Mouse (Mus musculus): ENCODE measurements around the gene Notch2.

Notch2 gene

DNA sequence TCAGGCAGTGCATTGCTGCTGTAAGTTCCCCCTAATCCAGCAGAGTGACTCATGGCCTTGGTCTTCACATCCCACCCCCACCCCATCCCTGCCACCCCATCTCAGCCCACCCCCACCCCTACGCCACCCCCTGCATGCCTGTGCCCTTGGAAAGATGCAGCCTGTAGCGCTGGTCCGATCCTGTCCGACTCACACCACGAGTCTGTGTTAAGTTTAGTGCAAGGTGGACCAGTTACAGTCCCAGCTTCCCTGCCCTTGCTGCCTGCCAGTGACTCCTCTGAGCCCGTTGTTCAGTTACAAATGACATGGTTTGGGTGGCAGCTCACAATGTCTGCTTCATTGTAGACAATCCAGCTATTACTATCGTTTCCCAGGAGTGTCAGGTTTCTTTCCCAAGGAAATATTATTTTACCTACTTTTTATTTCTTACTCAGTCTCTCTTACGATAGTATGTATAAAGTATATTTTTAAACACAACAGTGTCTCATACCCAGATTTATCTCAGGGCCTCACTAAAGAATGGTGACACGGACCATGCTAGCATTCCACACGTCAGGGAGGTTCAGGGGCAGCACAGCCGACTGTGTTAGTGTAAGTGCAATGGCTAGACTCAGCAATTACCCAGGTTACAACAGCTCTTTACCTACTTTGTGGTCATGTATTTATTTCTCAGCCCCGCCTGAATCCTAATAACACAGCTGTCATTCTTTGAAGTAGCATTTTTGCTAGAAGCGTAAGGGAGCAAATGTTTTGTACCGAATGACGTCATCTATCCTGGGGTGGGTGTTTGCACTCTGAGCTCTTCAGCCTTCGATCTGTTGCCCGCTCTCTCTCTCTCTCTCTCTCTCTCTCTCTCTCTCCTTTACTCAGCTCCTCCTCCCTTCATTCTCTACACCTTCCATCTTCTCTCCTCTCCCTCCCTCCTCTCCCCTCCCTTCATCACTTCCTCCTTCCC lies 81.6 kb downstream of the Notch2 start:
- whole genome bisulfite sequencing: 64% methylated on average over 17 of the region's 17 CpGs

- WGBS: 98% methylated on average over 7 of the region's 7 CpGs
Measured at GRCm38 (mm10) chr3:98096981-98097380, 83.7 kb downstream of the Notch2 start.

GRCm38 (mm10) chr3:98098676-98099075 lies 85.3 kb downstream of the Notch2 start:
- 80% methylated on average over 5 of the region's 5 CpGs for WGBS

GRCm38 (mm10) chr3:98099287-98099686 lies 86.0 kb downstream of the Notch2 start:
- WGBS: 84% methylated on average over 10 of the region's 10 CpGs

DNA sequence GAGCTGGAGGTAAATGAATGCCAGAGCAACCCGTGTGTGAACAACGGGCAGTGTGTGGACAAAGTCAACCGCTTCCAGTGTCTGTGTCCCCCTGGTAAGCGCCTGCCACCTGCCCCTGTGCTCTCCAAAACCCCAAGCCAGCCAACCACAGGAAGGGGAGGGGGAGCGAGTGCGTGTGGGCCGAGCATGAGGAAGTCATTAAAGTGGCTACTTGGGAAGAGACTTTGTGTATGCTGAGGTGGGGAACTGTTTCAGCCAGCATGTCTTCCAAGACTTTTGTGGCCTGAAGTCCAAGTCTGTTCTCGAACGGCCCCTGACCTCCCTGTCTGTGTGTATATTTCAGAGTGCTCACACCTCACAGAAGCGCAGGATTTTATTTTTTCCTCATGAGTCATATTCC lies 88.2 kb downstream of the Notch2 start:
- 72% methylated on average over 10 of the region's 10 CpGs for WGBS

DNA sequence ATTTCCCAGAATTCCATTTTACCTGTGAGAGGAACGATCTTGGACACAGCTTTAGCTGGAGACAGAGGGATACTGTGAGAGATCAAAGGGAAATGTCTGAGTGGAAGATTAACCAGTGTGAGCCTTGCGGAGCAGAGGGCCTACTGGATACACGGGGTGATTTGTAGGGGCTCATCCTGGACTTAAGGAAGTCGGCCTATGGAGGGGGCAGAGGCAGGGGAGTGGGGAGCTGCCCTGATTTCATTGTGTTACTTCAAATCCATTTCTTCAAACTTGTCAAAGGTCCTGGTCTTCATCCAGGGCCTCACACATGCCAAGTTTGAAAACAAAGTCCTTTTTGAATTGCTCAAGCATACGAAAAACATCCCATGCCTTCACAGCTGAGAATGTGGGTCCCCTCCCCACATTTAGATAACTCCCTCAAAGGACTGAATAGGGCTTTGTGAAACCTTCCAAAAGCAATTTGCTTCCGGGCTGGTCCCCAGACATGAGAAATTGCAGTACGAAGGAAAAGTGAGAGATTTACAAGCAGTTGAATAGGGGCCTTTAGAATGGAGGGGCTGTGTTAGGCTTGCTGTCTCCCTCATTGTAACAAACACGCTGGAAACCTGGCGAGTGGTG lies 91.6 kb downstream of the Notch2 start:
- WGBS: 66% methylated on average over 9 of the region's 9 CpGs

GRCm38 (mm10) chr3:98105496-98105895 lies 92.2 kb downstream of the Notch2 start:
- WGBS: 75% methylated on average over 6 of the region's 6 CpGs

GRCm38 (mm10) chr3:98106115-98106514 lies 92.8 kb downstream of the Notch2 start:
- WGBS: 87% methylated on average over 4 of the region's 4 CpGs

GRCm38 (mm10) chr3:98106590-98107313 lies 93.4 kb downstream of the Notch2 start:
- WGBS: 56% methylated on average over 12 of the region's 12 CpGs

- 76% methylated on average over 4 of the region's 4 CpGs for WGBS
Measured at GRCm38 (mm10) chr3:98108416-98108815, 95.1 kb downstream of the Notch2 start.

DNA sequence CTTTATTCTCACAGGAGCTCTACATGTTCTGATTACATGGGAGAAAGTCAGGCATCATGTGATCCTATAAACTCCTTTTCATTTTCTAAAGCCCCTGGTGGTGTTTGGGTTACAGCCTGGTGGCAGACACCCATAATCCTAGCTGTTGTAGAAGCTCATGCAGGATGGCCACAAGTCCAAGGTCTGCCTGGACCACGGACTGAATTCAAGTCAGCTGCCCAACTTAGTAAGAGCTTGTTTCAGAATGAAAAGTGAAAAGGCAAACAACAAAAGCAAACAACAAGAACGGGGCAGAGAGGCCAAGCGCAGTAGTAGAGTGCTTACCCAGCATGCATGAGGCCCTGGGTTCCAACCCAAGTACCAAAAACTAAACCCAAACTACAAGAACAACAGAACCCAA lies 95.5 kb downstream of the Notch2 start:
- WGBS: 82% methylated on average over 3 of the region's 3 CpGs

GRCm38 (mm10) chr3:98110610-98111009 lies 97.3 kb downstream of the Notch2 start:
- 86% methylated on average over 4 of the region's 4 CpGs for WGBS

- 52% methylated on average over 3 of the region's 3 CpGs for WGBS
Measured at GRCm38 (mm10) chr3:98118252-98118651, 104.9 kb downstream of the Notch2 start.

DNA sequence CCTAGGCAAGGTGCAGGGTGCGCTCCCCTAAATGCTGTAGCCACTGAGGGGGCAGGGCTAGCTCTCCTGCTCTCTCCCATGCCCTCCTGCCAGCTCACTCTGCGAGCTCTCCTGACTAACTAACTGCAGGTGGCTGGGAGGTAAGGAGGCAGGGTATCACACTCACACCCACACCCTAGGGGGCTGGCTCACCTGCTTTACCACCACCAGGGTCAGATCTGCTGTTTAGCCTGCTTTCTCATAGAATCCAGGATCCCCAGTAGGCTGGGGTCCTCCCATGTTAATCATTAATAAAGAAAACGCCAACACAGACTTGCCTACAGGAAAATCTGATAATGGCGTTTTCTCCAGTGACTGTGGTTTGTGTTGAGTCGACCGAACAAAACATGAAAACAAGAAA lies 106.0 kb downstream of the Notch2 start:
- 90% methylated on average over 6 of the region's 6 CpGs for WGBS

- 89% methylated on average over 6 of the region's 6 CpGs for WGBS
Measured at GRCm38 (mm10) chr3:98120884-98121283, 107.6 kb downstream of the Notch2 start.

- 98% methylated on average over 2 of the region's 2 CpGs for WGBS
Measured at GRCm38 (mm10) chr3:98127775-98128174, 114.4 kb downstream of the Notch2 start.

DNA sequence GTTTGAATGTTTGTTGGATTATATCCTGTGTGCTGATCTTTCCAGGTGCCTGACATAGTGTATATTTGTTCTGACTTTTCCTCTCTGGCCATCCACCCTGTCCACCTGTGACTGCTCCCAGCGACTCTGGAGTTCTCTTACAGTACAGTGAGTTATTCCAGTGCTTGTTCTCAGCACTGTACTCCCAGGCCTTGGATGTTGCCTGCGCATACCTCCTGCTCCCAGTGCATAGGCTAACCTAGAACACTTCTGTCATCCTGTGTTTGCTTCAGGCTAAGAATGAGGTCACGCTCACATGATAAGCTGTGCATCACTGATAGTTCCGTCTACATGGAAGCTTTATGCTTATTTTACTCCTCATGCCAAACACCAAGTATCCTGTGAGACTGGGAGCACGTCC lies 115.4 kb downstream of the Notch2 start:
- WGBS: 87% methylated on average over 5 of the region's 5 CpGs

GRCm38 (mm10) chr3:98132140-98132539 lies 118.8 kb downstream of the Notch2 start:
- WGBS: 96% methylated on average over 4 of the region's 4 CpGs

DNA sequence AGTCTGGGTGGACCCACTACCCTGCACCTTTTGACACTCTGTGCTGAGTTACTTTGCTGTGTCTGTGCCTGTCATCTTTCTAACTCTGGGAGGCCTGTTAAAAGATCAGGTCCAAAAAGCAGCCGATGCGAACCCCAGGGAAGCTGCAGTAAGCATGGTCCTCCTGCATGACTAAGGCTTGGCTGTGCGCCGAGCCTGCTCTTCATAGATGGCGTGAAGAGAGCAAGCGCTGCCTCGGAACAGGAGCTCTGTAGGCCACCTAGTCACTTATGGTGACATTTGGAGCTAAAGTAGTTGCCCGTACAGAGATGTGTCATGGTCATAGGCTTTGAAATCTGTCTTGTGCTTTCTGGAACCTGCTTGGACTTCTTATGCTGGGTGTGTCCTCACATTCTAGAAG lies 119.3 kb downstream of the Notch2 start:
- 83% methylated on average over 8 of the region's 8 CpGs for WGBS

- 93% methylated on average over 15 of the region's 15 CpGs for WGBS
Measured at GRCm38 (mm10) chr3:98141456-98141855, 128.1 kb downstream of the Notch2 start.

GRCm38 (mm10) chr3:98142862-98143261 lies 129.5 kb downstream of the Notch2 start:
- 96% methylated on average over 13 of the region's 13 CpGs for WGBS

DNA sequence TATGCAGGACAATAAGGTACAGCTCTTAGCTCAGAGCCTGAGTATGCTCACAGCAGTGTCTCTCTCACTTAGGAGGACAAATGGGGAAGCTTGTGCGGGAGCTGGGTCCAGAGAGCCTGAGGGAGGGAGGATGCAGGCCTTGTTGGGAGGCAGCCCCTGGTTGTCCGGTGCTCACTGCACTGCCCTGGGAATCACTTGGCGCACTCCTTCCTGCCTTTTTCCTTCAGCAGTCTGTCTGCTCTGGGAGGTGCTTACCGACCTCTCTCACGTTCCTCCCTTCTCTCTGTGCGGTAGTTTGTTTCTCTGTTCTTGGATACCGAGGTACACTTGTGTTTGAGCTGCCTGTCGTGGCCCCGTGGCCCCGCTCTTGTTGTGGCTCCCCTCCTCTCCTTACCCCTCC lies 131.9 kb downstream of the Notch2 start:
- WGBS: 72% methylated on average over 10 of the region's 10 CpGs
